Mouse (Mus musculus): Measurements from ENCODE around the gene Nlrp9a.
"Not testable (repeated sequence)": the region's sequence is repeated elsewhere in the genome, so short reads cannot be mapped to it uniquely, and the experiment has no call there.

The Nlrp9a gene

DNA sequence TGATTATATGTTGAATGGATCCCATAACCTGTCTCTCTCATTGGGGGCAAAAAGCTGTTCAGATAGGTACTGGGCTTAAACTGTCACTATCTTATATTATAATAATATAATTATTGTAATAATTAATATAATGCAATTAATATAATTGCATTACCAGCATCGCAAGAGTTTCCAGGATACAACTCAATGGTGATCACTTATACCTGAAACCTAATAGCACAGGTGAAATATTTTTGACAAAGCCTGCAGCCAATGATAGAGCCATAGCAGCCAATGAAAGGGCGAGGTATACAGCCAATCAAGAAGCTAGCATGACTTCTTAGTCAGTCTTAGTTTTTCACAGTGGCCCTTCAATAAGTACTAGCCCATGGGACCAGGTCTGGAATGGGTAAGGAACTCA is at the start of gene Nlrp9a:
Nlrp9a (plus strand) TSS at position 301 of the 400 bp plus-strand sequence.
- not testable (repeated sequence) for DNase-seq (ENCODE audit: low spot score)

GRCm38 (mm10) chr7:26489514-26489913 is 45.3 kb upstream of the Nlrp9a start:
- DNase-seq (ENCODE audit: low spot score) = not testable (repeated sequence)

DNA sequence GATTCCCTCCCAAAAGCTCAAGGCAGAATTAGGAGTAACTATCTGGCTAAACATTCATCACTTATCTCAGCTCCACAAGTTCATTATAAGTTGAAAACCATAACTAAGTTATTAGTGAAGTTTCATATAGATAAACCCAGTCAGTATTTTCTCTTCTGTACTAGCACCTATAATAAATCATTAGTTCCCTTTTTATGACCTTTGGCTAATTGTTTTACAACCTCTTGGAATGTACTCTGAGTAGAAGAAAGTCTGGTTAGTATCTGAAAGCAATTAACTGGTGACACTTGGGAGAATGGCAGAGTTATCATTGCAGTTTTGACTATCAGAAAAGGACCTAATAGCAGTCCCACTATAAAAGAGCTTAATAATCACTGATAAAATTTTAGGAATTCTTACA is 54.3 kb downstream of the Nlrp9a start:
- no peak for DNase-seq (ENCODE audit: low spot score)

DNA sequence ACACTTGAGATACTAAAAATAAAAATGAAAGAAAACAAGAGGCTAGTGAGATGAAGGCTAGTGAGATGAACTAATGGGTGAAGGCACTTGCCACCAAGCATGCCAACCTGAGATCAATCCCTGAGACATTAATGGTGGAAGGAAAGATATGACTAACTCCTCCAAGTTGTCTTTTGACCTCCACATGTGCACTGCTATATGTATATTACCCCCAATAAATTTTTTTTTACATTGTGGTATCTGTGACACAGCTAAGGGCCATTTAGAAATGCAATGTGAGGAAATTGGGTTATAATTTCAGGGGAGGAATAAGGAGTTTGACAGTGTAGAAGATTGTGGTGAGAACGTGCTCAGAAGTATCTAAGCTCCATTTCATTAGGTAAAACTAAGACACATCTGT is 55.0 kb downstream of the Nlrp9a start:
- no peak for DNase-seq (ENCODE audit: low spot score)

DNA sequence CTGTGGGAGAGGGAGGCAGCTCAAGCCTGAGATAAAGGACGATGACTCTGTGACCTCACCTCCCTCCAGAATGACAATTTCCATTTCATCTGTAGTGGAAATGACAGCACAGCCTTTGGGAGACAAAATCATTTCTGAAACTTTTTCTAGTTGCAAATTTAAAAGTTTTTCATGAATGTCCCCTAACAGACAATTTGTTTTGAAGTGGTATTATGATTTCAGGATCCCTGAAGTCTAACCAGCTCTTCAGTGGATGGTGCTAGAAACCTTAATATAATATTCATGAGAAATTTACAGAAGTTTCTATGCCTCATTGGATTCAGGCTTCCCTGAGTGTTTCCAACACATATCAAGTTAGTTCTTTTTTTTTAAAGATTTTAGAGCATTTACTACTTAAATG is 83.5 kb downstream of the Nlrp9a start, which contains the start of gene Vmn1r185:
Vmn1r185 (minus strand) TSS at position 101 of the 400 bp plus-strand sequence.
- DNase-seq (ENCODE audit: low spot score) = not testable (repeated sequence)
